In genomic region chr17:80179959-80180358, GRCm38 (mm10) we compare ENCODE assay signal across 8 mouse cellular contexts. TPM values are rescaled to one million over a fixed set of nuclear protein-coding genes. Genes with fewer than 3 reads are reported as not detected.
DNase-seq lines count a peak whose midpoint lies in the region; ATAC-seq lines count a peak whose summit lies in the region.

No protein-coding gene starts in this region.

- no peak overlapping the region for H3K4me3 ChIP-seq in intestine, embryonic 15.5 days (replicated peaks)
- H3K4me3 ChIP-seq in midbrain, embryonic 10.5 days = no peak overlapping the region

- no peaks in the 10 kb centered on the region for H3K27me3 ChIP-seq in intestine, embryonic 15.5 days (replicated peaks)
- H3K27me3 ChIP-seq in midbrain, embryonic 10.5 days (ENCODE audit: low read depth, poor library complexity, severe bottlenecking) = no peaks in the 10 kb centered on the region

- no peaks in the 10 kb centered on the region for H3K9me3 ChIP-seq in intestine, embryonic 15.5 days
- no peaks in the 10 kb centered on the region for H3K9me3 ChIP-seq in midbrain, embryonic 10.5 days (replicated peaks)

- no peaks in the 10 kb centered on the region for H3K4me1 ChIP-seq in intestine, embryonic 15.5 days (replicated peaks)
- H3K4me1 ChIP-seq in midbrain, embryonic 10.5 days = peaks cover 5% of the 10 kb centered on the region

- peak; percentile 47 for DNase-seq in ovary, adult 18-20 months (ENCODE audit: low spot score)
- DNase-seq in ovary, postnatal 10 days (ENCODE audit: low spot score) = no peak
- DNase-seq in embryo, embryonic 11.5 days (ENCODE audit: low read depth, low spot score) = peak; percentile 56
- DNase-seq in gastrocnemius, postnatal 4 days (ENCODE audit: low spot score in 2 of 2) = peak; percentile 55 to 70
- DNase-seq in left cerebral cortex, postnatal 25 days (ENCODE audit: low spot score in 2 of 2) = peak; percentile 73 to 85
- DNase-seq in midbrain, embryonic 10.5 days (ENCODE audit: low spot score) = peak; percentile 71
- DNase-seq in right cerebral cortex, postnatal 4 days = peak; percentile 70

- no peaks in the 10 kb centered on the region for H3K36me3 ChIP-seq in intestine, embryonic 15.5 days
- no peaks in the 10 kb centered on the region for H3K36me3 ChIP-seq in midbrain, embryonic 10.5 days

- no peak overlapping the region for H3K27ac ChIP-seq in intestine, embryonic 15.5 days
- H3K27ac ChIP-seq in midbrain, embryonic 10.5 days (replicated peaks) = no peak overlapping the region

- 1% methylated on average over 6 of the region's 6 CpGs for WGBS in intestine, embryonic 15.5 days
- 2% methylated on average over 6 of the region's 6 CpGs for WGBS in midbrain, embryonic 10.5 days

- ATAC-seq in intestine, embryonic 15.5 days = peak; percentile 61

- intact Hi-C loops in left cerebral cortex, postnatal 25 days (cut with DNase I) = loop anchor here (1.0 to 5.0 kb wide), 3 partner anchors 132 to 318 kb away; no protein-coding TSS in a partner anchor

- H3K9ac ChIP-seq in intestine, embryonic 15.5 days = no peak overlapping the region

- H3K4me2 ChIP-seq in intestine, embryonic 15.5 days (replicated peaks) = no peak overlapping the region

RNA-seq across cellular contexts. Expression of gene Srsf7, which starts 27.1 kb away (rescaled TPM):
- 10 to 100 TPM; 79.7 to 87.1 TPM for total RNA-seq in gastrocnemius, postnatal 4 days (2021)
- polyA plus RNA-seq in intestine, embryonic 15.5 days (2015; fragmentation: Nextera tagmentation; extraction: Ambion mirVana) = 497 and 569 TPM in 2 replicates
- 100 to 1,000 TPM; 109 to 111 TPM for total RNA-seq in left cerebral cortex, postnatal 25 days (2021)
- polyA plus RNA-seq in midbrain, embryonic 10.5 days (2016; fragmentation: Nextera tagmentation; extraction: Ambion mirVana) = 795 and 858 TPM in 2 replicates

RNA-seq across cellular contexts. Expression of gene Ttc39d, which starts 27.3 kb away (rescaled TPM):
- total RNA-seq in gastrocnemius, postnatal 4 days (2021) = under 1 TPM in 1 of 2 experiments, not detected in 1; 0.10 TPM
- polyA plus RNA-seq in intestine, embryonic 15.5 days (2015; fragmentation: Nextera tagmentation; extraction: Ambion mirVana) = 0.11 and 0.16 TPM in 2 replicates
- total RNA-seq in left cerebral cortex, postnatal 25 days (2021) = under 1 TPM in 1 of 2 experiments, not detected in 1; 0.28 TPM
- 0.06 and 0.19 TPM in 2 replicates for polyA plus RNA-seq in midbrain, embryonic 10.5 days (2016; fragmentation: Nextera tagmentation; extraction: Ambion mirVana)

RNA-seq across cellular contexts. Expression of gene Gemin6, which starts 44.3 kb away (rescaled TPM):
- total RNA-seq in gastrocnemius, postnatal 4 days (2021) = 1 to 10 TPM; 6.4 to 6.7 TPM
- 44.9 and 49.1 TPM in 2 replicates for polyA plus RNA-seq in intestine, embryonic 15.5 days (2015; fragmentation: Nextera tagmentation; extraction: Ambion mirVana)
- total RNA-seq in left cerebral cortex, postnatal 25 days (2021) = 1 to 10 TPM; 4.1 to 5.5 TPM
- polyA plus RNA-seq in midbrain, embryonic 10.5 days (2016; fragmentation: Nextera tagmentation; extraction: Ambion mirVana) = 50.6 and 66.2 TPM in 2 replicates

RNA-seq across cellular contexts. Expression of gene Galm, which starts 52.7 kb away (rescaled TPM):
- total RNA-seq in gastrocnemius, postnatal 4 days (2021) = 1 to 10 TPM; 4.2 to 5.3 TPM
- polyA plus RNA-seq in intestine, embryonic 15.5 days (2015; fragmentation: Nextera tagmentation; extraction: Ambion mirVana) = 67.2 and 71.1 TPM in 2 replicates
- total RNA-seq in left cerebral cortex, postnatal 25 days (2021) = 1 to 10 TPM; 1.8 to 2.2 TPM
- polyA plus RNA-seq in midbrain, embryonic 10.5 days (2016; fragmentation: Nextera tagmentation; extraction: Ambion mirVana) = 8.1 and 9.9 TPM in 2 replicates
